Mouse (Mus musculus): ENCODE results near the gene Myo18b. TPM values are rescaled to one million over a fixed set of nuclear protein-coding genes. Genes with fewer than 3 reads are reported as not detected.

Gene Myo18b
- total RNA-seq, 1 experiment = 2.3 TPM

GRCm38 (mm10) chr5:112910381-112910780, 14.2 kb upstream of the Myo18b start:
- in situ Hi-C loops (cut with MboI; ENCODE audit: low sequenced_read_pairs in 2 of 2, unreplicated experiment in 2 of 2) = no loop called here
- TF ChIP-seq MAFK (IDR thresholded peaks at IDR 0.05; ENCODE audit: insufficient read depth, low read depth, low read length) = no peak
- no peak for TF ChIP-seq CHD2 (IDR thresholded peaks at IDR 0.05; ENCODE audit: low read depth, low read length)
- TF ChIP-seq HCFC1 (IDR thresholded peaks at IDR 0.05; ENCODE audit: borderline replicate concordance, insufficient read depth, low read length) = no peak
- TF ChIP-seq ZNF384 (IDR thresholded peaks at IDR 0.05; ENCODE audit: low read depth, low read length) = no peak
- TF ChIP-seq ZC3H11A (IDR thresholded peaks at IDR 0.05; ENCODE audit: borderline replicate concordance, low read depth, low read length) = no peak

GRCm38 (mm10) chr5:112908169-112908614, 12.0 kb upstream of the Myo18b start:
- Histone ChIP-seq H3K9me3 (ENCODE audit: control insufficient read depth, insufficient read depth, low read depth, low read length) (0 out of 2 replicates have a peak, but pooled peaks cover 1% of the 10 kb centered on the region), H3K4me1 (ENCODE audit: control insufficient read depth in 2 of 2, insufficient read depth in 2 of 2, low read length in 2 of 2, poor library complexity in 1 of 2) (no peaks in the 10 kb centered on the region), H3K9ac (ENCODE audit: insufficient read depth, low read depth, low read length, poor library complexity, severe bottlenecking) (no peak overlapping the region), H3K36me3 (ENCODE audit: control insufficient read depth, insufficient read depth, low read length, poor library complexity, severe bottlenecking) (no peaks in the 10 kb centered on the region), H3K4me3 (ENCODE audit: insufficient read depth in 1 of 2, low read depth in 1 of 2, low read length in 2 of 2, poor library complexity in 1 of 2, severe bottlenecking in 1 of 2) (no peak overlapping the region), H3K27ac (ENCODE audit: insufficient read depth, low read depth, low read length, poor library complexity, severe bottlenecking) (no peak overlapping the region)
- DNase-seq (ENCODE audit: low read depth, low spot score) = no peak
- TF ChIP-seq MAFK (IDR thresholded peaks at IDR 0.05; ENCODE audit: insufficient read depth, low read depth, low read length) (no peak), HCFC1 (IDR thresholded peaks at IDR 0.05; ENCODE audit: borderline replicate concordance, insufficient read depth, low read length) (no peak), ZC3H11A (IDR thresholded peaks at IDR 0.05; ENCODE audit: borderline replicate concordance, low read depth, low read length) (no peak), CHD2 (IDR thresholded peaks at IDR 0.05; ENCODE audit: low read depth, low read length) (no peak), ZNF384 (IDR thresholded peaks at IDR 0.05; ENCODE audit: low read depth, low read length) (no peak)
- in situ Hi-C loops (cut with MboI; ENCODE audit: low sequenced_read_pairs in 2 of 2, unreplicated experiment in 2 of 2) = no loop called here

More at GRCm38 (mm10) chr5:112910381-112910780, 14.2 kb upstream of the Myo18b start:
- Histone ChIP-seq H3K4me3 (ENCODE audit: insufficient read depth in 1 of 2, low read depth in 1 of 2, low read length in 2 of 2, poor library complexity in 1 of 2, severe bottlenecking in 1 of 2) (no peak overlapping the region), H3K4me1 (ENCODE audit: control insufficient read depth in 2 of 2, insufficient read depth in 2 of 2, low read length in 2 of 2, poor library complexity in 1 of 2) (no peaks in the 10 kb centered on the region; a peak in 1 of 4 replicates), H3K9me3 (ENCODE audit: control insufficient read depth, insufficient read depth, low read depth, low read length) (0 out of 2 replicates have a peak, but pooled peaks cover 1% of the 10 kb centered on the region), H3K36me3 (ENCODE audit: control insufficient read depth, insufficient read depth, low read length, poor library complexity, severe bottlenecking) (no peaks in the 10 kb centered on the region; the same call in 1 of the 2 replicates), H3K27ac (ENCODE audit: insufficient read depth, low read depth, low read length, poor library complexity, severe bottlenecking) (no peak overlapping the region), H3K9ac (ENCODE audit: insufficient read depth, low read depth, low read length, poor library complexity, severe bottlenecking) (no peak overlapping the region)
- no peak for DNase-seq (ENCODE audit: low read depth, low spot score)

- H3K36me3 ChIP-seq (ENCODE audit: control insufficient read depth, insufficient read depth, low read length, poor library complexity, severe bottlenecking) = no peaks in the 10 kb centered on the region
- DNase-seq (ENCODE audit: low read depth, low spot score) = no peak
- TF ChIP-seq ZC3H11A (IDR thresholded peaks at IDR 0.05; ENCODE audit: borderline replicate concordance, low read depth, low read length) (no peak), ZNF384 (IDR thresholded peaks at IDR 0.05; ENCODE audit: low read depth, low read length) (no peak), HCFC1 (IDR thresholded peaks at IDR 0.05; ENCODE audit: borderline replicate concordance, insufficient read depth, low read length) (no peak), MAFK (IDR thresholded peaks at IDR 0.05; ENCODE audit: insufficient read depth, low read depth, low read length) (no peak), CHD2 (IDR thresholded peaks at IDR 0.05; ENCODE audit: low read depth, low read length) (no peak)
- no peak overlapping the region for H3K9ac ChIP-seq (ENCODE audit: insufficient read depth, low read depth, low read length, poor library complexity, severe bottlenecking)
- H3K27ac ChIP-seq (ENCODE audit: insufficient read depth, low read depth, low read length, poor library complexity, severe bottlenecking) = no peak overlapping the region
- no peaks in the 10 kb centered on the region for H3K4me1 ChIP-seq (ENCODE audit: control insufficient read depth in 2 of 2, insufficient read depth in 2 of 2, low read length in 2 of 2, poor library complexity in 1 of 2)
- H3K9me3 ChIP-seq (ENCODE audit: control insufficient read depth, insufficient read depth, low read depth, low read length) = 0 out of 2 replicates have a peak, but pooled peaks cover 1% of the 10 kb centered on the region
- H3K4me3 ChIP-seq (ENCODE audit: insufficient read depth in 1 of 2, low read depth in 1 of 2, low read length in 2 of 2, poor library complexity in 1 of 2, severe bottlenecking in 1 of 2) = no peak overlapping the region
- in situ Hi-C loops (cut with MboI; ENCODE audit: low sequenced_read_pairs in 2 of 2, unreplicated experiment in 2 of 2) = no loop called here
Measured at GRCm38 (mm10) chr5:112907504-112907903, 11.3 kb upstream of the Myo18b start.

GRCm38 (mm10) chr5:112893462-112894060, 2.6 kb downstream of the Myo18b start:
- in situ Hi-C loops (cut with MboI; ENCODE audit: low sequenced_read_pairs in 2 of 2, unreplicated experiment in 2 of 2) = no loop called here
- H3K36me3 ChIP-seq (ENCODE audit: control insufficient read depth, insufficient read depth, low read length, poor library complexity, severe bottlenecking) = no peaks in the 10 kb centered on the region
- H3K4me3 ChIP-seq (ENCODE audit: insufficient read depth in 1 of 2, low read depth in 1 of 2, low read length in 2 of 2, poor library complexity in 1 of 2, severe bottlenecking in 1 of 2) = no peak overlapping the region
- H3K4me1 ChIP-seq (ENCODE audit: control insufficient read depth in 2 of 2, insufficient read depth in 2 of 2, low read length in 2 of 2, poor library complexity in 1 of 2) = no peaks in the 10 kb centered on the region
- no peak for DNase-seq (ENCODE audit: low read depth, low spot score)
- H3K27ac ChIP-seq (ENCODE audit: insufficient read depth, low read depth, low read length, poor library complexity, severe bottlenecking) = no peak overlapping the region
- no peak overlapping the region for H3K9ac ChIP-seq (ENCODE audit: insufficient read depth, low read depth, low read length, poor library complexity, severe bottlenecking)
- H3K9me3 ChIP-seq (ENCODE audit: control insufficient read depth, insufficient read depth, low read depth, low read length) = no peaks in the 10 kb centered on the region
- TF ChIP-seq ZNF384 (IDR thresholded peaks at IDR 0.05; ENCODE audit: low read depth, low read length) (no peak), HCFC1 (IDR thresholded peaks at IDR 0.05; ENCODE audit: borderline replicate concordance, insufficient read depth, low read length) (no peak)

Measured in ES-E14 (cell line).